Mouse (Mus musculus): ENCODE data around the gene Rybp.

- no peak for TF ChIP-seq POLR2A (IDR thresholded peaks at IDR 0.05; ENCODE audit: borderline replicate concordance, low read depth, low read length)
- no peak for TF ChIP-seq CTCF (IDR thresholded peaks at IDR 0.05; ENCODE audit: low read depth, low read length)
Measured at GRCm38 (mm10) chr6:100323756-100324430, 36.6 kb upstream of the Rybp start.

Data from bone marrow macrophage, adult 2 months (primary cell).